In the genomic region with DNA sequence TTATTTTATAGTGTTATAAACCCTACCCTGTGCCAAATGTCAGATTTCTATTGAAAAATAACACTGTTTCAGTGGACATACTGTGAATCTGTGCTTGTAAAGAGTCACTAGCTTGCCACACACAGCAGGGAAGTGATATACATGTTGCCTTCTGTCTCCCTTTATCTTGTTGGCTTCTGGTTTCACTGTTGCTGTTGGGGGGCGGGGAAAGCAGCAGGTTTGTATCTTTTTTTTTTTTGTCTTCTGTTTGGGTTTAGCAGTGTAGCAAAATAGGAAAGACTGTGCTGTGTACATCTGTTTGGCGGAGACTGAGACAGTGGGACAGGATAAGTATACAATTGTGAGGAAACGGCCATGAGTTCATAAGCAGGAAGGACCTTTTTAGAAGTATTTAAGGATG, we compare ENCODE assay signal across 9 mouse cellular contexts. TPM values are rescaled to one million over a fixed set of nuclear protein-coding genes. Genes with fewer than 3 reads are reported as not detected.
DNase-seq lines count a peak whose midpoint lies in the region; ATAC-seq and TF ChIP-seq lines count a peak whose summit lies in the region.
"Had no signal": no experiment of that assay in that cellular context is flagged by ENCODE, and none has a peak within 500 bp of the region (broad histone marks: within the 10 kb centered on the region; RNA-seq: fewer than 3 reads in every experiment).

No protein-coding gene starts in this region.

- ATAC-seq in forebrain, postnatal 0 days: no peak
- ATAC-seq in monocyte, adult 5-6 weeks (replicated peaks; ENCODE audit: insufficient number of reproducible peaks, low FRiP score, low TSS enrichment, poor library complexity, severe bottlenecking): no peak

- TF ChIP-seq CTCF in cerebellum, adult 2 months (IDR thresholded peaks at IDR 0.05; ENCODE audit: borderline replicate concordance, insufficient read depth, low read depth, low read length): no peak
- no peak for TF ChIP-seq CTCF in forebrain, postnatal 0 days (IDR thresholded peaks at IDR 0.05; ENCODE audit: low read depth)

- H3K9me3 ChIP-seq in forebrain, postnatal 0 days (ENCODE audit: low read length): no peaks in the 10 kb centered on the region
- H3K9me3 ChIP-seq: megakaryocyte, embryonic 14.5 days had no signal

- 47% methylated on average over 3 of the region's 3 CpGs for WGBS in cerebellum, adult 2 months
- 73% methylated on average over 3 of the region's 3 CpGs for WGBS in forebrain, postnatal 0 days

- peak in 1 of 2 experiments; percentile 29 for DNase-seq in cerebellum, adult 2 months
- no peak for DNase-seq in cerebellum, adult 9-11 months
- peak; percentile 72 for DNase-seq in A20 (ENCODE audit: low read depth, low spot score)
- DNase-seq in forebrain, postnatal 0 days: no peak
- peak; percentile 19 for DNase-seq in lung, postnatal 14 days
- DNase-seq in left cerebral cortex, postnatal 4 days: no peak
- DNase-seq in urinary bladder, adult 2 months (ENCODE audit: low spot score): no peak

- H3K27me3 ChIP-seq in cerebellum, adult 2 months (ENCODE audit: control insufficient read depth, insufficient read depth, low read length): no peaks in the 10 kb centered on the region
- no peaks in the 10 kb centered on the region; the same call in 1 of the 2 replicates for H3K27me3 ChIP-seq in forebrain, postnatal 0 days (ENCODE audit: insufficient read depth, low read length)

- peak overlapping the region; percentile 72 for H3K4me2 ChIP-seq in forebrain, postnatal 0 days (ENCODE audit: low read depth)

- no peaks in the 10 kb centered on the region for H3K36me3 ChIP-seq in forebrain, postnatal 0 days (ENCODE audit: insufficient read depth)

- intact Hi-C loops in left cerebral cortex, postnatal 4 days (cut with DNase I): no loop called here

- peaks cover 7% of the 10 kb centered on the region; the same call in 1 of the 2 replicates for H3K4me1 ChIP-seq in cerebellum, adult 2 months (ENCODE audit: control insufficient read depth, insufficient read depth, low read length)
- peaks cover 7% of the 10 kb centered on the region; the same call in 1 of the 2 replicates for H3K4me1 ChIP-seq in forebrain, postnatal 0 days (ENCODE audit: insufficient read depth)

- H3K27ac ChIP-seq in cerebellum, adult 2 months (ENCODE audit: insufficient read depth, low read length): no peak overlapping the region
- no peak overlapping the region for H3K27ac ChIP-seq in forebrain, postnatal 0 days (ENCODE audit: low read depth, low read length)

- no peak overlapping the region for H3K9ac ChIP-seq in forebrain, postnatal 0 days

- peak overlapping the region; percentile 79 for H3K4me3 ChIP-seq in cerebellum, adult 2 months (replicated peaks; ENCODE audit: insufficient read depth, low read depth, low read length)
- peak overlapping the region; percentile 85 for H3K4me3 ChIP-seq in forebrain, postnatal 0 days (ENCODE audit: low read depth, low read length)

- TF ChIP-seq POLR2A in cerebellum, adult 2 months (IDR thresholded peaks at IDR 0.05; ENCODE audit: borderline replicate concordance, insufficient read depth, low read length): no peak

RNA-seq across cellular contexts. Expression of gene Plekha1, which starts 1.7 kb away (rescaled TPM):
- 107 and 110 TPM in 2 replicates for polyA plus RNA-seq in cerebellum, adult 2 months (2012; rRNA removed)
- total RNA-seq in forebrain, postnatal 0 days (2014; rRNA removed): 84.6 and 112 TPM in 2 replicates
- 38.7 and 47.7 TPM in 2 replicates for polyA plus RNA-seq in forebrain, postnatal 0 days (2015; fragmentation: Nextera tagmentation; extraction: Ambion mirVana)
- total RNA-seq in left cerebral cortex, postnatal 4 days (2021): 100 to 1,000 TPM; 132 to 140 TPM
- total RNA-seq in monocyte, adult 5-6 weeks (2017): 41.0 to 79.7 TPM (median 50.4 TPM) in 3 replicates
- polyA plus RNA-seq in urinary bladder, adult 2 months (2012; rRNA removed): 40.5 and 49.0 TPM in 2 replicates

Comparison
In these comparisons a context has a peak if more than half of its experiments do, and no peak if none do; other contexts are left out.
1. DNase-seq: peak in A20 (single experiment) and lung, postnatal 14 days (single experiment); none in cerebellum, adult 9-11 months (single experiment), forebrain, postnatal 0 days (single experiment), left cerebral cortex, postnatal 4 days (single experiment) and urinary bladder, adult 2 months (single experiment).